Mouse (Mus musculus): Measurements from ENCODE around the gene Gm4303. TPM values are rescaled to one million over a fixed set of nuclear protein-coding genes. Genes with fewer than 3 reads are reported as not detected.

The Gm4303 gene
- not detected in 2 replicates for polyA plus RNA-seq (2012; ENCODE audit: low replicate concordance)

DNA sequence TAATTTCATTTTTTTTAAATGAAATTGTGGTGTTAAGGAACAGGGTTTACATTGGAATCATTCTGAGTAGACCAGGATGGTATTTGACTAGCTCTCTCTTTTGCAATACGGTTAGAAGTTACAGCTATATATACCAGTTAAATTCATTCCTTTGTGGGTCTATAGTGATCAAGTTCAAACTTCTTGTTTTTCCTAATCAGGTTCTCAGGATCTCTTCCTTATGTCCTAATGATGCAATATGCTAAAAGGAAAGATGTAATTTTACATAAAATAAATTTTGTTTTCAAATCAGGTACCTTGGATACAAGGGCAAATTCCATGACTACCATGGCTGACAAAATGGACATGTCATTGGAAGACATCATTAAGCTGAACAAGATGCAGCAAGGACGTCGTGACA, at the start of gene Gm4303:
TSS of gene Gm4303 (plus strand) at position 301 of the 400 bp plus-strand sequence.

DNA sequence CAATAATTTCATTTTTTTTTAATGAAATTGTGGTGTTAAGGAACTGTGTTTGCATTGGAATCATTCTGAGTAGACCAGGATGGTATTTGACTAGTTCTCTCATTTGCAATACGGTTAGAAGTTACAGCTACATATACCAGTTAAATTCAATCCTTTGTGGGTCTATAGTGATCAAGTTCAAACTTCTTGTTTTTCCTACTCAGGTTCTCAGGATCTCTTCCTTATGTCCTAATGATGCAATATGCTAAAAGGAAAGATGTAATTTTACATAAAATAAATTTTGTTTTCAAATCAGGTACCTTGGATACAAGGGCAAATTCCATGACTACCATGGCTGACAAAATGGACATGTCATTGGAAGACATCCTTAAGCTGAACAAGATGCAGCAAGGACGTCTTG, 10.4 kb upstream of the Gm4303 start, which contains the start of gene Gm4301:
TSS of gene Gm4301 (plus strand) at position 301 of the 400 bp plus-strand sequence.

DNA sequence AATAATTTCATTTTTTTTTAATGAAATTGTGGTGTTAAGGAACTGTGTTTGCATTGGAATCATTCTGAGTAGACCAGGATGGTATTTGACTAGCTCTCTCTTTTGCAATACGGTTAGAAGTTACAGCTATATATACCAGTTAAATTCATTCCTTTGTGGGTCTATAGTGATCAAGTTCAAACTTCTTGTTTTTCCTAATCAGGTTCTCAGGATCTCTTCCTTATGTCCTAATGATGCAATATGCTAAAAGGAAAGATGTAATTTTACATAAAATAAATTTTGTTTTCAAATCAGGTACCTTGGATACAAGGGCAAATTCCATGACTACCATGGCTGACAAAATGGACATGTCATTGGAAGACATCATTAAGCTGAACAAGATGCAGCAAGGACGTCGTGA, 5.2 kb upstream of the Gm4303 start, which contains the start of gene Gm4302:
TSS of gene Gm4302 (plus strand) at position 301 of the 400 bp plus-strand sequence.

DNA sequence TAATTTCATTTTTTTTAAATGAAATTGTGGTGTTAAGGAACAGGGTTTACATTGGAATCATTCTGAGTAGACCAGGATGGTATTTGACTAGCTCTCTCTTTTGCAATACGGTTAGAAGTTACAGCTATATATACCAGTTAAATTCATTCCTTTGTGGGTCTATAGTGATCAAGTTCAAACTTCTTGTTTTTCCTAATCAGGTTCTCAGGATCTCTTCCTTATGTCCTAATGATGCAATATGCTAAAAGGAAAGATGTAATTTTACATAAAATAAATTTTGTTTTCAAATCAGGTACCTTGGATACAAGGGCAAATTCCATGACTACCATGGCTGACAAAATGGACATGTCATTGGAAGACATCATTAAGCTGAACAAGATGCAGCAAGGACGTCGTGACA, 5.0 kb downstream of the Gm4303 start, which contains the start of gene Gm4305:
TSS of gene Gm4305 (plus strand) at position 301 of the 400 bp plus-strand sequence.

GRCm38 (mm10) chr10:100361038-100361437, 15.3 kb downstream of the Gm4303 start, which contains the start of gene Gm4307:
Gm4307 (plus strand) TSS chr10:100361338.

GRCm38 (mm10) chr10:100382460-100382859, 36.7 kb downstream of the Gm4303 start, which contains the start of gene Gm4312:
Gm4312 (minus strand) TSS chr10:100382560.

Other genes with a start within 250 kb of the Gm4303 start
- gene Gm4301, start 10.3 kb upstream of the Gm4303 start, polyA plus RNA-seq (2012; ENCODE audit: low replicate concordance): not detected in 2 replicates
- not detected in 2 replicates for gene Gm4302, start 5.1 kb upstream of the Gm4303 start, polyA plus RNA-seq (2012; ENCODE audit: low replicate concordance)
- gene Gm4305, start 5.1 kb downstream of the Gm4303 start, polyA plus RNA-seq (2012; ENCODE audit: low replicate concordance): not detected in 2 replicates
- gene Gm4307, start 15.4 kb downstream of the Gm4303 start, polyA plus RNA-seq (2012; ENCODE audit: low replicate concordance): not detected in 2 replicates
- not detected in 2 replicates for gene Gm4312, start 36.6 kb downstream of the Gm4303 start, polyA plus RNA-seq (2012; ENCODE audit: low replicate concordance)
- 10.0 and 10.6 TPM in 2 replicates for gene Tmtc3, start 141.4 kb downstream of the Gm4303 start, polyA plus RNA-seq (2012; ENCODE audit: low replicate concordance)
- 0.37 and 0.85 TPM in 2 replicates for gene Cep290, start 141.6 kb downstream of the Gm4303 start, polyA plus RNA-seq (2012; ENCODE audit: low replicate concordance)
- 1.4 and 5.0 TPM in 2 replicates for gene 4930430F08Rik, start 244.5 kb downstream of the Gm4303 start, polyA plus RNA-seq (2012; ENCODE audit: low replicate concordance)
- not detected in 2 replicates for gene 1700017N19Rik, start 244.5 kb downstream of the Gm4303 start, polyA plus RNA-seq (2012; ENCODE audit: low replicate concordance)

Data from leukemia stem cell, adult 10-12 weeks (primary cell).